Mouse (Mus musculus) stomach, postnatal 0 days (tissue): ENCODE results near the gene Cdkn2aipnl.

Experiments used
- CTCF ChIP-seq: IDR thresholded peaks from 2 replicates; pipeline ENCODE4 v1.5.1; 2016; ENCODE audit warnings: antibody characterized with exemption, low read depth, mild to moderate bottlenecking, moderate library complexity
- EP300 ChIP-seq: optimal IDR thresholded peaks from 2 replicates; pipeline ENCODE3; 2016; ENCODE audit warnings: antibody characterized with exemption

- TF ChIP-seq CTCF (no peak), EP300 (no peak)
Observed at GRCm38 (mm10) chr11:51931790-51932189, 35.7 kb upstream of the Cdkn2aipnl start.
